Mouse (Mus musculus) E14TG2a.4 (cell line): Measurements from ENCODE around the gene Brf1.

ENCODE experiments used
- H3K27me3 ChIP-seq: 2 replicates; pipeline ENCODE4 v1.6.1; 2014; ENCODE audit warnings: low read length, control low read depth; ENCODE audit not compliant: insufficient read depth
- H3K36me3 ChIP-seq: 2 replicates; pipeline ENCODE4 v1.6.1; 2014; ENCODE audit warnings: low read length, control low read depth; ENCODE audit not compliant: insufficient read depth
- H3K4me1 ChIP-seq: replicated peaks from 2 replicates; pipeline ENCODE4 v1.6.1; 2014; ENCODE audit warnings: low read depth, low read length, control low read depth
- H3K4me3 ChIP-seq: replicated peaks from 2 replicates; pipeline ENCODE4 v1.5.1; 2014; ENCODE audit warnings: mild to moderate bottlenecking, low read length
- H3K9me3 ChIP-seq: 2 replicates; pipeline ENCODE4 v1.6.1; 2014; ENCODE audit warnings: low read length, control low read depth
- CTCF ChIP-seq: conservative IDR thresholded peaks from 2 replicates; pipeline ENCODE4 v1.5.1; 2014; ENCODE audit warnings: low read length
- NANOG ChIP-seq: IDR thresholded peaks from 2 replicates; pipeline ENCODE4 v1.6.1; 2014; ENCODE audit warnings: borderline replicate concordance, low read length, mixed read lengths
- POU5F1 ChIP-seq: IDR thresholded peaks from 2 replicates; pipeline ENCODE4 v1.6.1; 2014; ENCODE audit warnings: low read length, borderline replicate concordance

Brf1 gene

DNA sequence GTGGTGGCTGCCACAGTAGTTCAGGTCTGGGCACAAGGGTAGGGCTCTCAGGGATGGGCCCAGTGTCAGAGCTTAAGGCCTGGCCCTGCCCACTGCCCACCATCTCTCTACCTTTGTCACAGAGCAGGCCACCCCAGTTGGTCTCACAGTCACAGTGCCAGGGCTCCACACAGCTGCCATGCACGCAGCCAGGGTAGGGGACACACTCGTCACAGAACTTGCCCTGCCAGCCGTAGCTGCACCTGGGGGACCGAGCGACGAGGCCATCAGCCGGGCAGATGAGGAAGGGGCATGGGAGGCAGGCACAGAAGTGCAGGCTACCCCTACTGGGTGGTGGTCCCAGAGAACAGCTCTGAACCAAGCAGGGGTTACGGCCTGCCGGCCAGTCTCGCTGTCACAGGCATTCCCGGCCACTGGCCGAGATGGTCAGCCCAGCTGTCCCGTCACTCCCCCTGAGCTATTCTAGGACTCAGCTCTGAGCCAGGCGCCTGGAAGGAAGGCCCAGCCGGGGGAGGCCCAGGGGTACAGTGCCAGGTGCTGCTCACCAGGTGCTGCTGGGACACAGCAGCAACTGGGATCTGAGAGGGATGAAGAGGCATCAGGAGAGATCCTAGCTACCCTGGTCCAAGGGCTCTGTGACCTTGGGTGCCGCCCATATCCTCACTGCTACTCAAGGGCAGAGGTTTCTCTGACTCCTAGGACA is 83.7 kb downstream of the Brf1 start:
- Histone ChIP-seq H3K9me3 (no peaks in the 10 kb centered on the region), H3K4me1 (peaks cover 64% of the 10 kb centered on the region), H3K36me3 (peaks cover 63% of the 10 kb centered on the region), H3K4me3 (no peak overlapping the region), H3K27me3 (peaks cover 4% of the 10 kb centered on the region; the same call in 1 of the 2 replicates)
- TF ChIP-seq NANOG (no peak), POU5F1 (no peak), CTCF (no peak)

DNA sequence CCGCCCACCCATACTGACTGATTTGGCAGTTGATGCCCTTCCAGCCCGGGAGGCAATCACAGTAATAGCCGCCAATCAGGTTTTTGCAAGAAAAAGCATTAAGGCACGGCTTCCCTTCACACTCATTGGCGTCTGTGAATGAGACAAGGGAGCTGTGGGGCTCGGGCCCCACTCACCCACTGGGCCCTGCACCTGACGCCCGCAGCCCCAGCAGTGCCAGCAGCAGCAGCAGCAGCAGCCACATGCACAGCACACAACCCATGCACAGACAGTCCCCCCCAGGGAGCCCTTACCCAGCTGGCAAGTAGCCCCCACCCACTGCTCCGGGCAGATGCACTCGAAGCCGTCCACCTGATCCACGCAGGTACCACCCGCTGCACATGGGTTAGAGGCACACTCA is 84.9 kb downstream of the Brf1 start:
- peaks cover 64% of the 10 kb centered on the region for H3K4me1 ChIP-seq
- peaks cover 7% of the 10 kb centered on the region; the same call in 1 of the 2 replicates for H3K27me3 ChIP-seq
- H3K4me3 ChIP-seq = no peak overlapping the region
- TF ChIP-seq POU5F1 (no peak), NANOG (no peak), CTCF (no peak)
- H3K36me3 ChIP-seq = peaks cover 72% of the 10 kb centered on the region
- H3K9me3 ChIP-seq = no peaks in the 10 kb centered on the region

DNA sequence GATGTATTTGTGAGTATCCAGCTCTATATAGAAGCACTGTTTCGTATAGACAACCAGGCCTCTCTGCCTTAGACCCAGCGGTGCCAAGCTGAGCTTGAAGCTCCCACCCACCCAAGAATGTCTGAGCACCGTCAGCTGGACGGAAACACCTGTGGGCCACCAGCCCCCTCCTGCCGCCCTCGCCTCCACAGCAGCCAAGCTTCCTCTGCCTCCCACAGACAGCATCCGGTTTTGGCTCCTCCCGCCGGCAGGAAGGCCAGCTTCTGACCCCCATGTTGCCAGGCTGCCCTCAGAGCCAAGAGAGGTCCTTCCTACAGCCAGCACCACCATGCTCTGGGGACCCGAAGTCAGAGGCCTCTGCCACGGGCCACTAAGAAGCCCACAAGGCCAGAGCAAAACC is 86.0 kb downstream of the Brf1 start:
- peaks cover 75% of the 10 kb centered on the region for H3K36me3 ChIP-seq
- peaks cover 68% of the 10 kb centered on the region for H3K4me1 ChIP-seq
- H3K27me3 ChIP-seq = peaks cover 7% of the 10 kb centered on the region; the same call in 1 of the 2 replicates
- no peak overlapping the region for H3K4me3 ChIP-seq
- TF ChIP-seq NANOG (no peak), CTCF (no peak), POU5F1 (no peak)
- H3K9me3 ChIP-seq = no peaks in the 10 kb centered on the region

GRCm38 (mm10) chr12:112912951-112913745 is 87.4 kb downstream of the Brf1 start:
- Histone ChIP-seq H3K4me3 (peak overlapping the region; percentile 52), H3K9me3 (no peaks in the 10 kb centered on the region), H3K36me3 (peaks cover 83% of the 10 kb centered on the region), H3K27me3 (0 out of 2 replicates have a peak, but pooled peaks cover 3% of the 10 kb centered on the region), H3K4me1 (peaks cover 74% of the 10 kb centered on the region)
- TF ChIP-seq CTCF (no peak), POU5F1 (no peak), NANOG (no peak)

DNA sequence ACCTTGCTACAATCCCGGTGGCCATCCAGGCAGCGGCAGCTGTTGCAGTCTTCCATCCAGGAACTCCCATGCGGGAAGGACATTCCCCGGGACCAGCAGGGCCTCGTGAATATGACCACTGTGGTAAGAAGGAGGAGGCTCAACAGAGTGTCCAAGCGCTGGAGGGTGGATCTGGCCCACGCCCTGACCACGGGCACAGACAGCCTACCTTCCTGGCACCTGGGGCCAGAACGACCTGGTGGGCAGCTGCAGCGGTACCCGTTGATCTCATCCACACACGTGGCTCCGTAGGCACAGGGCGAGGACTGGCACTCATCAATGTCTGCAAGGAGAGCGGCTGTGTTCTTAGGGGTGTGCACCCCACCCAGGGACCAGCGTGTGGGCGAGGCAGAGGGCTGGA is 88.8 kb downstream of the Brf1 start:
- TF ChIP-seq POU5F1 (no peak), NANOG (no peak), CTCF (no peak)
- peaks cover 69% of the 10 kb centered on the region for H3K4me1 ChIP-seq
- no peak overlapping the region for H3K4me3 ChIP-seq

More for the DNA sequence above, 88.8 kb downstream of the Brf1 start:
- 0 out of 2 replicates have a peak, but pooled peaks cover 3% of the 10 kb centered on the region for H3K27me3 ChIP-seq
- peaks cover 87% of the 10 kb centered on the region for H3K36me3 ChIP-seq
- H3K9me3 ChIP-seq = no peaks in the 10 kb centered on the region
